Mouse (Mus musculus): ENCODE measurements around the gene Zfhx2. TPM values are rescaled to one million over a fixed set of nuclear protein-coding genes. Genes with fewer than 3 reads are reported as not detected.

Gene Zfhx2
- polyA plus RNA-seq, 1 experiment from 2014 or later = 3.6 TPM

GRCm38 (mm10) chr14:55097646-55098045 lies 5.5 kb upstream of the Zfhx2 start:
- H3K27ac ChIP-seq (ENCODE audit: low read length) = peak overlapping the region; percentile 7; the same call in 1 of the 2 replicates
- H3K4me1 ChIP-seq (ENCODE audit: control insufficient read depth, insufficient read depth, low read length) = peaks cover 17% of the 10 kb centered on the region
- no peaks in the 10 kb centered on the region for H3K27me3 ChIP-seq (ENCODE audit: control insufficient read depth, insufficient read depth, low read length)
- no peak overlapping the region for H3K4me3 ChIP-seq (replicated peaks; ENCODE audit: low read length)
- H3K9ac ChIP-seq (ENCODE audit: low read length) = no peak overlapping the region
- H3K4me2 ChIP-seq (ENCODE audit: low read depth, low read length) = no peak overlapping the region
- no peak for ATAC-seq (ENCODE audit: insufficient read depth, low FRiP score)
- 65% methylated on average over 10 of the region's 10 CpGs for WGBS
- no peaks in the 10 kb centered on the region for H3K9me3 ChIP-seq (replicated peaks; ENCODE audit: control insufficient read depth, low read length)
- 0 out of 2 replicates have a peak, but pooled peaks cover 3% of the 10 kb centered on the region for H3K36me3 ChIP-seq (ENCODE audit: control insufficient read depth, insufficient read depth, low read length)

DNA sequence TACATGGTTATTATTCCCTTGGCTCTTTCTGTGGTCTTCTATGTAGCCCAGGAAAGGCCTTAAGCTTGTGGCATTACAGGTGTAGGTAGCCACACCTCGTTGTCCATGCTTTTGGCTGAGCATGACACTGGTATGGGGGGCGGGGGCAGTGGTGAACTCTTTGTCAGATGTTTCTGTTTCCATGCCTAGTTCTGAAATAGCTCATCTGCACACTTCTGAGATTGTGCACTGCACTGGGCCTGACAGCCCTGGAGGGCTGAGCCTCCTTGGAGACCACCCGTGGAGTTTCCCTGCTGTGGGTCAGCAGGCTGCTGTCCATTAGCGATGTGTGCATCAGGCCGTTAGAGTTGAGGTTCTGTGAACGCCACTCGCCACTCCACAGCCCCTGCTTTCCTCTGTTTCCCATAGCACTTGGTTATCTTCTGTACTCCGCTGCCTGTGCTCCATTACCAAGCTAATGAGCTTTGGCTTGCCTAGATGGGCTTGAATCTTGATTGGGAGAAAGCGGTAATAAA lies 4.5 kb upstream of the Zfhx2 start:
- Histone ChIP-seq H3K4me1 (ENCODE audit: control insufficient read depth, insufficient read depth, low read length) (peaks cover 17% of the 10 kb centered on the region), H3K4me2 (ENCODE audit: low read depth, low read length) (peak overlapping the region; percentile 31; the same call in 1 of the 2 replicates), H3K4me3 (replicated peaks; ENCODE audit: low read length) (no peak overlapping the region), H3K9me3 (replicated peaks; ENCODE audit: control insufficient read depth, low read length) (no peaks in the 10 kb centered on the region), H3K27ac (ENCODE audit: low read length) (no peak overlapping the region), H3K36me3 (ENCODE audit: control insufficient read depth, insufficient read depth, low read length) (0 out of 2 replicates have a peak, but pooled peaks cover 3% of the 10 kb centered on the region), H3K27me3 (ENCODE audit: control insufficient read depth, insufficient read depth, low read length) (no peaks in the 10 kb centered on the region), H3K9ac (ENCODE audit: low read length) (peak overlapping the region; percentile 13)
- 51% methylated on average over 9 of the region's 9 CpGs for WGBS
- ATAC-seq (ENCODE audit: insufficient read depth, low FRiP score) = no peak

DNA sequence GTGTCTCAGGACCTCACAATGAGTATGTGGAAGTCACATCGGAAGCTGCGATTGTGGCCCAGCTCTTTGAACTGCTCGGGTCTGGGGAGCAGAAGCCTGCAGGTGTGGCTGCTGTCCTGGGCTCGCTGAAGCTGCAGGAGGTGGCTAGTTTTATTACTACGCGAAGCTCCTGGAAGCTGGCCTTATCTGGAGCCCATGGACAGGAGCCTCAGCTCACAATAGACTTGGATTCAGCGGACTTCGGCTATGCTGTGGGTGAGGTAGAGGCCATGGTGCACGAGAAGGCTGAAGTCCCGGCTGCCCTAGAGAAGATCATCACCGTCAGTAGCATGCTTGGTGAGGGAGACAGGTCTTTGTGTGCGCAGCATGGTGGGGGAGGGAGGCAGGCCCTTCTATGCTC lies 3.5 kb upstream of the Zfhx2 start:
- Histone ChIP-seq H3K27ac (ENCODE audit: low read length) (peak overlapping the region; percentile 85), H3K9ac (ENCODE audit: low read length) (peak overlapping the region; percentile 90), H3K4me2 (ENCODE audit: low read depth, low read length) (peak overlapping the region; percentile 87), H3K4me3 (replicated peaks; ENCODE audit: low read length) (peak overlapping the region; percentile 85), H3K27me3 (ENCODE audit: control insufficient read depth, insufficient read depth, low read length) (no peaks in the 10 kb centered on the region), H3K36me3 (ENCODE audit: control insufficient read depth, insufficient read depth, low read length) (0 out of 2 replicates have a peak, but pooled peaks cover 3% of the 10 kb centered on the region), H3K9me3 (replicated peaks; ENCODE audit: control insufficient read depth, low read length) (no peaks in the 10 kb centered on the region), H3K4me1 (ENCODE audit: control insufficient read depth, insufficient read depth, low read length) (peaks cover 17% of the 10 kb centered on the region)
- WGBS = 51% methylated on average over 12 of the region's 12 CpGs
- no peak for ATAC-seq (ENCODE audit: insufficient read depth, low FRiP score)

- H3K4me2 ChIP-seq (ENCODE audit: low read depth, low read length) = peak overlapping the region; percentile 87
- H3K27me3 ChIP-seq (ENCODE audit: control insufficient read depth, insufficient read depth, low read length) = no peaks in the 10 kb centered on the region
- 44% methylated on average over 9 of the region's 9 CpGs for WGBS
- H3K36me3 ChIP-seq (ENCODE audit: control insufficient read depth, insufficient read depth, low read length) = 0 out of 2 replicates have a peak, but pooled peaks cover 3% of the 10 kb centered on the region
- H3K27ac ChIP-seq (ENCODE audit: low read length) = peak overlapping the region; percentile 85
- no peaks in the 10 kb centered on the region for H3K9me3 ChIP-seq (replicated peaks; ENCODE audit: control insufficient read depth, low read length)
- H3K9ac ChIP-seq (ENCODE audit: low read length) = peak overlapping the region; percentile 90
- peak; percentile 1; the same call in 1 of the 2 replicates for ATAC-seq (ENCODE audit: insufficient read depth, low FRiP score)
- H3K4me1 ChIP-seq (ENCODE audit: control insufficient read depth, insufficient read depth, low read length) = peaks cover 17% of the 10 kb centered on the region
- H3K4me3 ChIP-seq (replicated peaks; ENCODE audit: low read length) = peak overlapping the region; percentile 85
Measured at GRCm38 (mm10) chr14:55095263-55095662, 3.1 kb upstream of the Zfhx2 start.

- ATAC-seq (ENCODE audit: insufficient read depth, low FRiP score) = peak; percentile 70
- Histone ChIP-seq H3K27me3 (ENCODE audit: control insufficient read depth, insufficient read depth, low read length) (no peaks in the 10 kb centered on the region), H3K4me3 (replicated peaks; ENCODE audit: low read length) (peak within 1 kb of the TSS; percentile 85), H3K4me2 (ENCODE audit: low read depth, low read length) (peak within 1 kb of the TSS; percentile 87), H3K4me1 (ENCODE audit: control insufficient read depth, insufficient read depth, low read length) (peaks cover 17% of the 10 kb centered on the region), H3K36me3 (ENCODE audit: control insufficient read depth, insufficient read depth, low read length) (0 out of 2 replicates have a peak, but pooled peaks cover 3% of the 10 kb centered on the region), H3K9me3 (replicated peaks; ENCODE audit: control insufficient read depth, low read length) (no peaks in the 10 kb centered on the region), H3K9ac (ENCODE audit: low read length) (peak within 1 kb of the TSS; percentile 90), H3K27ac (ENCODE audit: low read length) (peak within 1 kb of the TSS; percentile 85)
- WGBS = under 1% methylated on average over 30 of the region's 30 CpGs
Measured at GRCm38 (mm10) chr14:55094704-55095231, 2.6 kb upstream of the Zfhx2 start, which contains the start of gene Thtpa. Thtpa (plus strand) TSS chr14:55094784.

GRCm38 (mm10) chr14:55093927-55094326 lies 1.8 kb upstream of the Zfhx2 start:
- Histone ChIP-seq H3K4me3 (replicated peaks; ENCODE audit: low read length) (no peak overlapping the region), H3K9ac (ENCODE audit: low read length) (no peak overlapping the region), H3K4me1 (ENCODE audit: control insufficient read depth, insufficient read depth, low read length) (peaks cover 17% of the 10 kb centered on the region), H3K27me3 (ENCODE audit: control insufficient read depth, insufficient read depth, low read length) (no peaks in the 10 kb centered on the region), H3K9me3 (replicated peaks; ENCODE audit: control insufficient read depth, low read length) (no peaks in the 10 kb centered on the region), H3K36me3 (ENCODE audit: control insufficient read depth, insufficient read depth, low read length) (0 out of 2 replicates have a peak, but pooled peaks cover 3% of the 10 kb centered on the region), H3K4me2 (ENCODE audit: low read depth, low read length) (peak overlapping the region; percentile 87), H3K27ac (ENCODE audit: low read length) (no peak overlapping the region)
- 46% methylated on average over 6 of the region's 6 CpGs for WGBS
- no peak for ATAC-seq (ENCODE audit: insufficient read depth, low FRiP score)

- Histone ChIP-seq H3K4me2 (ENCODE audit: low read depth, low read length) (peak overlapping the region; percentile 89), H3K36me3 (ENCODE audit: control insufficient read depth, insufficient read depth, low read length) (no peaks in the 10 kb centered on the region), H3K9me3 (replicated peaks; ENCODE audit: control insufficient read depth, low read length) (no peaks in the 10 kb centered on the region), H3K27ac (ENCODE audit: low read length) (peak overlapping the region; percentile 55; the same call in 1 of the 2 replicates), H3K4me3 (replicated peaks; ENCODE audit: low read length) (peak overlapping the region; percentile 70), H3K27me3 (ENCODE audit: control insufficient read depth, insufficient read depth, low read length) (no peaks in the 10 kb centered on the region), H3K9ac (ENCODE audit: low read length) (peak overlapping the region; percentile 77), H3K4me1 (ENCODE audit: control insufficient read depth, insufficient read depth, low read length) (peaks cover 11% of the 10 kb centered on the region)
- 5% methylated on average over 34 of the region's 34 CpGs for WGBS
- no peak for ATAC-seq (ENCODE audit: insufficient read depth, low FRiP score)
Measured at GRCm38 (mm10) chr14:55091209-55091865, 787 bp downstream of the Zfhx2 start.

GRCm38 (mm10) chr14:55089199-55089947 lies 2.8 kb downstream of the Zfhx2 start:
- Histone ChIP-seq H3K27me3 (ENCODE audit: control insufficient read depth, insufficient read depth, low read length) (no peaks in the 10 kb centered on the region), H3K9me3 (replicated peaks; ENCODE audit: control insufficient read depth, low read length) (no peaks in the 10 kb centered on the region), H3K4me3 (replicated peaks; ENCODE audit: low read length) (no peak overlapping the region), H3K9ac (ENCODE audit: low read length) (no peak overlapping the region), H3K4me1 (ENCODE audit: control insufficient read depth, insufficient read depth, low read length) (no peaks in the 10 kb centered on the region), H3K36me3 (ENCODE audit: control insufficient read depth, insufficient read depth, low read length) (no peaks in the 10 kb centered on the region), H3K27ac (ENCODE audit: low read length) (no peak overlapping the region), H3K4me2 (ENCODE audit: low read depth, low read length) (no peak overlapping the region)
- no peak for ATAC-seq (ENCODE audit: insufficient read depth, low FRiP score)
- WGBS = 59% methylated on average over 13 of the region's 13 CpGs
